Mouse (Mus musculus) retina, postnatal 1 day (tissue): ENCODE data around the gene Ispd.

Source experiments
- DNase-seq: peaks from one replicate; pipeline ENCODE4 v3.0.0-alpha.2; 2012

The Ispd gene

GRCm38 (mm10) chr12:36471411-36471810 is 90.2 kb downstream of the Ispd start:
- DNase-seq = no peak

- no peak for DNase-seq
These were observed 92.9 kb downstream of the Ispd start for GRCm38 (mm10) chr12:36474171-36474570.

GRCm38 (mm10) chr12:36475269-36475668 is 94.0 kb downstream of the Ispd start:
- no peak for DNase-seq

GRCm38 (mm10) chr12:36476476-36476875 is 95.2 kb downstream of the Ispd start:
- peak; percentile 16 for DNase-seq

GRCm38 (mm10) chr12:36477501-36477900 is 96.3 kb downstream of the Ispd start:
- no peak for DNase-seq

- DNase-seq = no peak
These were observed 96.7 kb downstream of the Ispd start for GRCm38 (mm10) chr12:36477926-36478325.

- DNase-seq = no peak
These were observed 100.5 kb downstream of the Ispd start for GRCm38 (mm10) chr12:36481742-36482141.

GRCm38 (mm10) chr12:36483346-36483745 is 102.1 kb downstream of the Ispd start:
- no peak for DNase-seq

- no peak for DNase-seq
These were observed 116.3 kb downstream of the Ispd start for GRCm38 (mm10) chr12:36497565-36497964.

- peak; percentile 73 for DNase-seq
These were observed 126.1 kb downstream of the Ispd start for GRCm38 (mm10) chr12:36507111-36507903.

GRCm38 (mm10) chr12:36509954-36510642 is 128.8 kb downstream of the Ispd start:
- DNase-seq = no peak

- DNase-seq = no peak
These were observed 140.5 kb downstream of the Ispd start for GRCm38 (mm10) chr12:36521774-36522173.

GRCm38 (mm10) chr12:36523515-36523914 is 142.3 kb downstream of the Ispd start:
- DNase-seq = no peak

GRCm38 (mm10) chr12:36530920-36531319 is 149.7 kb downstream of the Ispd start:
- DNase-seq = no peak

GRCm38 (mm10) chr12:36531421-36532072 is 150.3 kb downstream of the Ispd start:
- peak; percentile 45 for DNase-seq

GRCm38 (mm10) chr12:36532525-36532924 is 151.3 kb downstream of the Ispd start:
- DNase-seq = no peak

GRCm38 (mm10) chr12:36533160-36533900 is 152.1 kb downstream of the Ispd start:
- no peak for DNase-seq

GRCm38 (mm10) chr12:36534589-36534988 is 153.3 kb downstream of the Ispd start:
- no peak for DNase-seq

GRCm38 (mm10) chr12:36545318-36545717 is 164.1 kb downstream of the Ispd start:
- peak; percentile 22 for DNase-seq

- no peak for DNase-seq
These were observed 168.2 kb downstream of the Ispd start for GRCm38 (mm10) chr12:36549474-36549873.

- no peak for DNase-seq
These were observed 173.4 kb downstream of the Ispd start for GRCm38 (mm10) chr12:36554697-36555096.

GRCm38 (mm10) chr12:36564146-36564545 is 182.9 kb downstream of the Ispd start:
- DNase-seq = no peak

- no peak for DNase-seq
These were observed 185.7 kb downstream of the Ispd start for GRCm38 (mm10) chr12:36566974-36567373.
